Mouse (Mus musculus) embryonic facial prominence, embryonic 14.5 days (tissue): Measurements from ENCODE around the gene Abcf3. TPM values are rescaled to one million over a fixed set of nuclear protein-coding genes. Genes with fewer than 3 reads are reported as not detected.
A peak's percentile ranks its signal among the peaks of the same experiment; 100 is the strongest.

Source experiments
- ATAC-seq: fragments of 200-750 bp; cut with Nextera tagmentation; 2 replicates; pipeline ENCODE4 v1.8.0; 2017; ENCODE audit warnings: low read depth, moderate number of reproducible peaks, moderate TSS enrichment
- DNase-seq: peaks from one replicate; pipeline ENCODE4 v3.0.0-alpha.2; 2015; ENCODE audit warnings: low spot score
- H3K27ac ChIP-seq: fragments of 300-500 bp; sonication (generic); replicated peaks from 2 replicates; pipeline ENCODE4 v1.5.1; 2014; ENCODE audit warnings: low read depth, mild to moderate bottlenecking, low read length, moderate library complexity
- H3K27me3 ChIP-seq: fragments of 300-500 bp; sonication (generic); replicated peaks from 2 replicates; pipeline ENCODE4 v1.6.1; 2014; ENCODE audit warnings: low read length; ENCODE audit not compliant: control insufficient read depth, insufficient read depth
- H3K36me3 ChIP-seq: fragments of 300-500 bp; sonication (generic); 2 replicates; pipeline ENCODE4 v1.6.1; 2014; ENCODE audit warnings: low read length, mixed read lengths; ENCODE audit not compliant: control insufficient read depth, insufficient read depth
- H3K4me1 ChIP-seq: fragments of 300-500 bp; sonication (generic); 2 replicates; pipeline ENCODE4 v1.6.1; 2014; ENCODE audit warnings: antibody characterized with exemption, low read length; ENCODE audit not compliant: control insufficient read depth, insufficient read depth
- H3K4me2 ChIP-seq: fragments of 300-500 bp; sonication (generic); 2 replicates; pipeline ENCODE4 v1.6.1; 2014; ENCODE audit warnings: low read depth, mild to moderate bottlenecking, low read length, moderate library complexity, mixed read lengths
- H3K4me3 ChIP-seq: fragments of 300-500 bp; sonication (generic); 2 replicates; pipeline ENCODE4 v1.5.1; 2014; ENCODE audit warnings: low read depth, mild to moderate bottlenecking, low read length
- H3K9ac ChIP-seq: fragments of 300-500 bp; sonication (generic); 2 replicates; pipeline ENCODE4 v1.6.1; 2014; ENCODE audit warnings: low read depth, mild to moderate bottlenecking, low read length, moderate library complexity, mixed read lengths
- H3K9me3 ChIP-seq: fragments of 300-500 bp; sonication (generic); 2 replicates; pipeline ENCODE4 v1.6.1; 2016; ENCODE audit warnings: low read length; ENCODE audit not compliant: control insufficient read depth
- WGBS: fragments of 180-500 bp; shearing (Covaris S2); extraction: QIAGEN DNeasy Blood & Tissue Kit; methylation state at CpG from one replicate; pipeline ENCODE4 v1.1.7; 2014; 5-methylcytosine and 5-hydroxymethylcytosine counted together
- polyA plus RNA-seq: library from polyadenylated mRNA; unstranded; fragments of >200 nt; fragmentation: Nextera tagmentation; extraction: Ambion mirVana; gene quantifications from 2 replicates; pipeline ENCODE4 v1.2.1, GENCODE M21; 2014

Abcf3 gene
- polyA plus RNA-seq, 1 experiment from 2014 or later = 54.2 TPM

DNA sequence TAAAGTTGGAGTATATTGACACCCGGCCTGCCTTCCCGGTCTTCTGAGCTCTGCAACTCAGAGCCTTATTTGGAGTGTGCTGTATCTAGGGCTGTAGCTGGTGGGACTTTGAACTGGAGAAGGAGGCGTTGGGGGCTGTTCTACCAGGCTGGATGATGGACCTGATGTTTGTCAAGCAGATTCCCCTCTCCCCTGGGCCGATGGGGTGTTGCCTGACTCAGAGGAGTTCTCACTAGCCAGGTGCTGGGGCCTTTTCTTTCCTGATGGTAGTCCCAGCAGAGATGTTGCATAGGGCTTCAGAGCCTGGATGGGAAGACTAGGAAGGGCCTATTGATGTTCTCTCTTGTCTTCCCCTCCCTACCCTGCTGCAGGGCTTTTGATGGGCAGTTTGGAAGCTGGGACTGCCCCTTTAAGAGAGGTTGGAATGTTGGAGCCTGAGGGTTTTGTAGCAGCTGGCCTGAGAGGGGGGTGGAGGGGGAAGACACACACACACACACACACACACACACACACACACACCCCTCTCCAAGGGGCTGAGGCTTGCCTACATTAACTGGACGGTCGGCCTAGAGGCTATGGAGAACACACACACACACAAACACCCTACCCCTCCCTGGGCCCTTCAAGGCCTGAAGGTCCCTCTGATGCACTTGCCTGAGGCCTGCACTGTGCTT, 30.5 kb upstream of the Abcf3 start:
- Histone ChIP-seq H3K4me2 (peak overlapping the region; percentile 79), H3K27me3 (no peaks in the 10 kb centered on the region), H3K9ac (peak overlapping the region; percentile 98), H3K9me3 (no peaks in the 10 kb centered on the region), H3K36me3 (peaks cover 25% of the 10 kb centered on the region), H3K4me3 (peak overlapping the region; percentile 98), H3K4me1 (peaks cover 11% of the 10 kb centered on the region; the same call in 1 of the 2 replicates), H3K27ac (peak overlapping the region; percentile 92)
- ATAC-seq = peak; percentile 37
- WGBS = 0% methylated on average over 6 of the region's 6 CpGs
- DNase-seq = peak; percentile 80

DNA sequence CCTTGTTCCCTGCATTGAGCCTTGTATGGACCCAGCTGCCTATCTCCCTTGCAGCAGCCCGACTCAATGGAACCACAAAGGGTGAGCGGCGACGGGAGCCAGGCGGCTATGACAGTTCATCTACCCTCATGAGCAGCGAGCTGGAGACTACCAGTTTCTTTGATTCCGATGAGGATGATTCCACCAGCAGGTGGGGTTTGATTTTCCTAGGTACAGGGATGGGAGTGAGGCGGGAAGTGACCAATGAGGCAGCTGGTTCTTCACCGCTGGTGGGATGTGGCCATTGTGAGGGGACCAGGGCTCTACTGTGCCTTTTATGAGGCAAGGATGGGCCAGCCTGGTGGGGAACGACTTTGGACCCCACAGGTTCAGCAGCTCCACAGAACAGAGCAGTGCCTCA, 24.5 kb upstream of the Abcf3 start:
- DNase-seq (no peak), ATAC-seq (no peak)
- H3K36me3 ChIP-seq = peaks cover 84% of the 10 kb centered on the region
- no peak overlapping the region for H3K27ac ChIP-seq
- no peak overlapping the region for H3K4me2 ChIP-seq
- no peaks in the 10 kb centered on the region for H3K9me3 ChIP-seq
- no peak overlapping the region for H3K4me3 ChIP-seq
- peaks cover under 1% of the 10 kb centered on the region; the same call in 1 of the 2 replicates for H3K4me1 ChIP-seq
- H3K9ac ChIP-seq = no peak overlapping the region
- WGBS = 82% methylated on average over 10 of the region's 10 CpGs
- no peaks in the 10 kb centered on the region for H3K27me3 ChIP-seq

GRCm38 (mm10) chr16:20528779-20529178, 19.6 kb upstream of the Abcf3 start:
- H3K36me3 ChIP-seq = peaks cover 93% of the 10 kb centered on the region
- no peak overlapping the region for H3K4me3 ChIP-seq
- ATAC-seq = no peak
- no peaks in the 10 kb centered on the region for H3K4me1 ChIP-seq
- DNase-seq = no peak
- no peak overlapping the region for H3K4me2 ChIP-seq
- H3K9ac ChIP-seq = no peak overlapping the region
- no peaks in the 10 kb centered on the region for H3K27me3 ChIP-seq
- H3K27ac ChIP-seq = no peak overlapping the region
- WGBS = 90% methylated on average over 5 of the region's 5 CpGs
- no peaks in the 10 kb centered on the region for H3K9me3 ChIP-seq

- Histone ChIP-seq H3K4me3 (no peak overlapping the region), H3K4me2 (no peak overlapping the region), H3K27ac (no peak overlapping the region), H3K9me3 (no peaks in the 10 kb centered on the region), H3K36me3 (peaks cover 87% of the 10 kb centered on the region), H3K4me1 (no peaks in the 10 kb centered on the region), H3K27me3 (no peaks in the 10 kb centered on the region), H3K9ac (no peak overlapping the region)
- WGBS = 64% methylated on average over 1 of the region's 1 CpGs
- DNase-seq (no peak), ATAC-seq (no peak)
These were observed 19.0 kb upstream of the Abcf3 start for GRCm38 (mm10) chr16:20529375-20529774.

DNA sequence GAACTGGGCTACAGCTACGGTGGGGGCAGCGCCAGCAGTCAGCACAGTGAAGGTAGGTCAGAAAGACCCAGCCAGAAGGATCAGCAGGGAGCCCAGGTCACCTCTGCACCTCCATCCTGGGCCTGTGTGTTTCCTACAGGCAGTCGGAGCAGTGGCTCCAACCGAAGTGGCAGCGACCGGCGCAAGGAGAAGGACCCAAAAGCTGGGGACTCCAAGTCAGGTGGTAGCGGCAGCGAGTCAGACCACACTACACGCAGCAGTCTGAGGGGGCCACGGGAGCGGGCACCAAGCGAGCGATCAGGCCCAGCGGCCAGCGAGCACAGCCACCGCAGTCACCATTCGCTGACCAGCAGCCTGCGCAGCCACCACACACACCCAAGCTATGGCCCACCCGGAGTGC, 17.4 kb upstream of the Abcf3 start:
- no peak overlapping the region for H3K4me2 ChIP-seq
- no peaks in the 10 kb centered on the region for H3K27me3 ChIP-seq
- peaks cover 74% of the 10 kb centered on the region for H3K36me3 ChIP-seq
- WGBS = 97% methylated on average over 19 of the region's 20 CpGs
- no peak for ATAC-seq
- no peak for DNase-seq
- H3K4me3 ChIP-seq = no peak overlapping the region
- H3K9ac ChIP-seq = no peak overlapping the region
- no peak overlapping the region for H3K27ac ChIP-seq
- H3K9me3 ChIP-seq = no peaks in the 10 kb centered on the region
- no peaks in the 10 kb centered on the region for H3K4me1 ChIP-seq

DNA sequence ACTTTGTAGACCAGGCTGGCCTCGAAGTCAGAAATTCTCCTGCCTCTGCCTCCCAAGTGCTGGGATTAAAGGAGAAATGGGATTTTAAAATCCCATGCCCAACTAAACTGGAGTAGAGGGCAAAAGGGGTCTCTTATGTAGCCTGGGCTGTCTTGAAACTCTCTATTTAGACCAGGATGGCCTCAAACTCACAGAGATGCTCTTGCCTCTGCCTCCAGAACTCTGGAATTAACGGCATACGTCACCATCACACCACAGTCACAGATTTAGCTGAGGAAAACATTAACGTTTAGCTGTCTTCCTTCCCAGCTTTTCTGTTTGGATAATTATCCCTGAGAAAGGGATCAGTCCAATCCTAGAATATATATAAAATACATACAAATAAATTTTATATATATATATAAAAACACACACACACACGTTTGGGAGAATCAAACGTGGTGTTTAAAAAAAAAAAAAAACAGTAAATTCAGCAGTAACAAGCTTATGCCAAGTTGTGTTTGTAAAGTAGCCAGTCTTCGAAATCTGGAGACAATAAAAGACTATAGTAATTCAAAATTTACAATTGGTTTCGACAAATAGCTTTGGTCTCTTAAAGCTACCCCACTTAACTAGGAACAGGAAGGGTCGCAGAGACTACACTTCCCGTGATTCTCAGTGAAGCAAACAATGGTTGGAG, 13.6 kb upstream of the Abcf3 start:
- DNase-seq = no peak
- Histone ChIP-seq H3K27ac (no peak overlapping the region), H3K27me3 (no peaks in the 10 kb centered on the region), H3K4me1 (peaks cover 18% of the 10 kb centered on the region), H3K4me2 (peak overlapping the region; percentile 18; the same call in 1 of the 2 replicates), H3K9ac (no peak overlapping the region), H3K9me3 (no peaks in the 10 kb centered on the region), H3K36me3 (peaks cover 58% of the 10 kb centered on the region), H3K4me3 (peak overlapping the region; percentile 95)
- WGBS = 46% methylated on average over 10 of the region's 10 CpGs
- no peak for ATAC-seq

GRCm38 (mm10) chr16:20535296-20536080, 12.9 kb upstream of the Abcf3 start, which contains the start of gene Ap2m1:
Gene Ap2m1 (plus strand): TSS chr16:20535478.
- DNase-seq (peak; percentile 100), ATAC-seq (peak; percentile 99)
- H3K9ac ChIP-seq = peak within 1 kb of the TSS; percentile 93
- no peaks in the 10 kb centered on the region for H3K27me3 ChIP-seq
- under 1% methylated on average over 38 of the region's 52 CpGs for WGBS
- peak within 1 kb of the TSS; percentile 79 for H3K27ac ChIP-seq
- peak within 1 kb of the TSS; percentile 95 for H3K4me3 ChIP-seq
- peaks cover 60% of the 10 kb centered on the region for H3K36me3 ChIP-seq
- peak within 1 kb of the TSS; percentile 86 for H3K4me2 ChIP-seq
- H3K9me3 ChIP-seq = no peaks in the 10 kb centered on the region
- H3K4me1 ChIP-seq = peaks cover 18% of the 10 kb centered on the region

DNA sequence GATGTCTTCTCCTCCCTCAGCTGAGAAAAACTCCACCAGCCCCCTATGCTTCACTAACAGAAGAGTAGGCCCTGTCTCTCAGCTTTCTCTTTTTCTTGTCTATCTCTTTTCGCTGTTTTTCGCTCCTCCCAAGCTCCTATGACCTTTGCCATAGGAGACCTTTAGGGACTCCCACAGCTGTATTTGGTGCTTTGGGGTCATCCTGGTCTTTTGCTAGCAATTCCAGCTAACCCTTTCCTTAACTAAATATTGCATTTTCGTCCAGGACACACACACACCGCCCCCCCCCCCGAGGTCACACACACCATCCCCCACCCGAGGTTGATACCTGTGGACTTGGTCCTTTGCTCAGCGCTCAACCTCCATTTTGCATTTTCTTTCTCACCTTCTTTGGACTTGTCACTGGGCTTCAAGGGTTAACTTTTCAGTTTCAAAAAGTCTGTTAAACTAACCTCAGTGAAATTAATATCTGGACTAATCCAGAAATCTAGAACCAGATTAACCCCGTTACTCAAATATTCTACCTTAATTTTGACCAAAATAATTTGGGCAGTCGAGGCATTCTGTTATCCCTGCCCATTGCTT, 12.2 kb upstream of the Abcf3 start:
- ATAC-seq (no peak), DNase-seq (no peak)
- H3K9ac ChIP-seq = peak overlapping the region; percentile 93
- peak overlapping the region; percentile 95 for H3K4me3 ChIP-seq
- WGBS = 29% methylated on average over 9 of the region's 9 CpGs
- peaks cover 60% of the 10 kb centered on the region for H3K36me3 ChIP-seq
- H3K27ac ChIP-seq = peak overlapping the region; percentile 79; the same call in 1 of the 2 replicates
- peaks cover 18% of the 10 kb centered on the region for H3K4me1 ChIP-seq
- H3K27me3 ChIP-seq = no peaks in the 10 kb centered on the region
- peak overlapping the region; percentile 86 for H3K4me2 ChIP-seq
- H3K9me3 ChIP-seq = no peaks in the 10 kb centered on the region
